Mouse (Mus musculus): Measurements from ENCODE around the gene Cpm. TPM values are rescaled to one million over a fixed set of nuclear protein-coding genes. Genes with fewer than 3 reads are reported as not detected.

Cpm gene
- polyA plus RNA-seq, 1 experiment from 2014 or later, result 31.2 TPM

DNA sequence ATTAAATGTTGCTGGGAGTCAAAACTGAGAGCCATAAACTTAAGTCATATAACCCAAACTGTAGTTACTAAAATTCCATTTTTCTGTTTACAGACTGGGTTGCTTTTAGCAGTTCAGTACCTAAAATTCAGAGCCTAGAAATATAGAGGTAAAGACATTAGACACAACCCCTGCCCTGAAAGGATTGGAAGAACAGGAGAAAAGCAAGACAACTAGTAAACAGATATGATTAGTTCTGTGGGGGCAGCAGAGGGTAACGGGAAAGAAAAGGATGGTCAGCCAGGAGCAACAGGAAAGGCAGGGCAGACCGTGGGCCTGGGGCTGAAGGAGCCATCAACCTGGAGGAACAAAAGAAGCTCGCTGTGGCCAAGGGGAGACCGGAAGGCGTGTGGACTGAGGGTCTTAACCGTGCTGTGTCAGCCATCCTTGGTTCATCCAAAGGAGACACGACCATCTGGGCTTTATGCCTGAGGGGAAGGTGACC is 11.3 kb downstream of the Cpm start:
- 62% methylated on average over 7 of the region's 7 CpGs for WGBS
- H3K36me3 ChIP-seq (ENCODE audit: insufficient read depth, low read length), result no peaks in the 10 kb centered on the region
- no peak overlapping the region for H3K27ac ChIP-seq (ENCODE audit: low read length)
- ATAC-seq (ENCODE audit: low FRiP score, low TSS enrichment), result no peak
- no peaks in the 10 kb centered on the region for H3K27me3 ChIP-seq (ENCODE audit: insufficient read depth, low read length)
- H3K9ac ChIP-seq (replicated peaks; ENCODE audit: low read length), result no peak overlapping the region; the same call in 1 of the 2 replicates
- H3K4me2 ChIP-seq (replicated peaks; ENCODE audit: low read depth, low read length), result no peak overlapping the region
- no peaks in the 10 kb centered on the region for H3K9me3 ChIP-seq (ENCODE audit: low read length)
- peaks cover 16% of the 10 kb centered on the region for H3K4me1 ChIP-seq (ENCODE audit: insufficient read depth, low read length)
- no peak overlapping the region for H3K4me3 ChIP-seq (ENCODE audit: low read length)

DNA sequence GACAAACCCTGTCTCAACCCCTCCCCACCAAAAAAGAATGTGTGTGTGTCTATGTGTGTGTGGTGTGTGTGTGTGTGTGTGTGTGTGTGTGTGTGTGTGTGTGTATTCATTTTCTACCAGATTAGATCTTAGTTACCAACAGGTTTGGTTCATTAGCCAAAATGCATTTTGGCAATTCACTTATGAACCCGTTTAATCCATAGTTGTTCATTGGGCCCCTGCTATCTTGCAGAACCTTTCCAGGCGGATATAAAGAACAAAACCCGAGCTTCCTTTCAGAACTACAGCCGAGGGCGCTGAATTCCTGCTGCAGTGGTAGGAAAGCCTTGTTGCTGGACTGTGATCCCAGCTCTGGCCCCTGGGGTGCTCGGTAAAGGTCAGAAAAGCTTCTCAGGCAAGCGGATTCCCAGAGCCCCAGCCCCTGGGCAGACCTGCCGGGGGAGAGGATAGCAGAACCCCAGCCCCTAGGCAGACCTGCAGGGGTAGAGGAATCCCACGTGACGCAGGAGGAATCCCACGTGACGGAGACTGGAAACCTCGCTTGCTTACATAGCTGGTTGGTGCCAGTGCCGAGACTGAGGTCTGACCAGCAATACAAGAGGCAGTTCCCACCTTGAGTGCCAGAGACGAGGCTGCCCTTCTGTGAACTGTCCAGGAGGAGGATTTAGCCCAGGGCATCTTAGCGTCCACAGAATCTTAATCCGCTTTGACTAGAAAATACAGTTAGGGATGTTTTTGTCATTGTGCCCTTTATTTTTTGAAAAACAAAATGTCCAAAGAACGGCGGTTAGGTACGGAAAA is 12.3 kb downstream of the Cpm start:
- H3K27ac ChIP-seq (ENCODE audit: low read length), result no peak overlapping the region
- ATAC-seq (ENCODE audit: low FRiP score, low TSS enrichment), result no peak
- H3K4me2 ChIP-seq (replicated peaks; ENCODE audit: low read depth, low read length), result no peak overlapping the region
- peaks cover 18% of the 10 kb centered on the region for H3K4me1 ChIP-seq (ENCODE audit: insufficient read depth, low read length)
- H3K9me3 ChIP-seq (ENCODE audit: low read length), result no peaks in the 10 kb centered on the region
- 65% methylated on average over 20 of the region's 20 CpGs for WGBS
- no peaks in the 10 kb centered on the region for H3K36me3 ChIP-seq (ENCODE audit: insufficient read depth, low read length)
- H3K27me3 ChIP-seq (ENCODE audit: insufficient read depth, low read length), result no peaks in the 10 kb centered on the region
- H3K9ac ChIP-seq (replicated peaks; ENCODE audit: low read length), result no peak overlapping the region
- no peak overlapping the region for H3K4me3 ChIP-seq (ENCODE audit: low read length)

DNA sequence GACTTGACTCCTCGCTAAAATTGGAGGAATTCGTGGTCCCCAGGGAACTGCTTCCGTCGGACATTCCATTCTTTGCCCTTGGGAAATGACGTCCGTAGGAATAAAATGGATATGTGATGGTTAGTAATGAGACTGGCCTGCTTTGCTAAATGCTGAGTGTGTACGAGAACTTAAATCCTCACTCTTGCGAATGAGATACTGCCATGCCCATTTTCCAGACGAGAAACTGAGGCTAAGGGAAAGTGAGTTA is 12.8 kb downstream of the Cpm start:
- ATAC-seq (ENCODE audit: low FRiP score, low TSS enrichment), result no peak
- WGBS, result 86% methylated on average over 9 of the region's 9 CpGs
- no peak overlapping the region for H3K4me3 ChIP-seq (ENCODE audit: low read length)
- H3K27ac ChIP-seq (ENCODE audit: low read length), result no peak overlapping the region
- no peak overlapping the region for H3K9ac ChIP-seq (replicated peaks; ENCODE audit: low read length)
- peaks cover 23% of the 10 kb centered on the region for H3K4me1 ChIP-seq (ENCODE audit: insufficient read depth, low read length)
- H3K4me2 ChIP-seq (replicated peaks; ENCODE audit: low read depth, low read length), result no peak overlapping the region
- no peaks in the 10 kb centered on the region for H3K27me3 ChIP-seq (ENCODE audit: insufficient read depth, low read length)
- no peaks in the 10 kb centered on the region for H3K9me3 ChIP-seq (ENCODE audit: low read length)
- H3K36me3 ChIP-seq (ENCODE audit: insufficient read depth, low read length), result no peaks in the 10 kb centered on the region

DNA sequence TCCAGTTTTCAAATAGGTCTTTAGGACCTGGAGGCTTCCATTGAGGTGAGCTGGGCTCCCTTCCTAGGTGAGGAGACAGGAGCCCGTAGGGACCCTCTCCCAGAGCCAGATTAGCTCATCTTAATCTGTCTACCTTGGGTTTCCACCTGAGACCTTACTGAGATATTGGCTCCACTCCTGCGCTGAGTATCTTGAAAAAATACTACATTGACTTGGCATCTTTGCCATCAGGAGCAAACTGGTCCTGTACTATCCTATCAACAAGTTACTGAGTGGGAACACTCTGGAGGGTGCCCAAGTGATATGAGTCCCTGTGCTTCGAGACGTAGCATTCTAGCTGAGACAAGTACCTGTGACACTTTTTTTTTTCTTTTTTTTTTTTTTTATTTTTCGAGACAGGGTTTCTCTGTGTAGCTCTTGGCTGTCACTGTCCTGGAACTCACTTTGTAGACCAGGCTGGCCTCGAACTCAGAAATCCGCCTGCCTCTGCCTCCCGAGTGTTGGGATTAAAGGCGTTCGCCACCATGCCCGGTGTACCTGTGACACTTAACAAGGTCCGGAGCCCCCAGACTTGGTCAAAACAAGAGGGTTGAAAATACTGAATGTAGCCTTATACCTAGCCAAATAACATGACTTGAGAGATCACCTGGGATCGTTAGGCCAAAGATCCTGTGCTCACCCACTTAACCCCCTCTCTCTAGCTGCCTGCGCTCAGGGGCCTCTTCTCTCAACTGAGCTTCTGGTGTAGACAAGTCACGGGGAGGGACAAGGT is 13.4 kb downstream of the Cpm start:
- H3K4me1 ChIP-seq (ENCODE audit: insufficient read depth, low read length), result peaks cover 29% of the 10 kb centered on the region
- no peaks in the 10 kb centered on the region for H3K9me3 ChIP-seq (ENCODE audit: low read length)
- no peaks in the 10 kb centered on the region for H3K36me3 ChIP-seq (ENCODE audit: insufficient read depth, low read length)
- no peak overlapping the region for H3K4me2 ChIP-seq (replicated peaks; ENCODE audit: low read depth, low read length)
- H3K9ac ChIP-seq (replicated peaks; ENCODE audit: low read length), result no peak overlapping the region
- H3K4me3 ChIP-seq (ENCODE audit: low read length), result no peak overlapping the region
- H3K27ac ChIP-seq (ENCODE audit: low read length), result no peak overlapping the region
- WGBS, result 95% methylated on average over 15 of the region's 15 CpGs
- no peak for ATAC-seq (ENCODE audit: low FRiP score, low TSS enrichment)
- H3K27me3 ChIP-seq (ENCODE audit: insufficient read depth, low read length), result no peaks in the 10 kb centered on the region

DNA sequence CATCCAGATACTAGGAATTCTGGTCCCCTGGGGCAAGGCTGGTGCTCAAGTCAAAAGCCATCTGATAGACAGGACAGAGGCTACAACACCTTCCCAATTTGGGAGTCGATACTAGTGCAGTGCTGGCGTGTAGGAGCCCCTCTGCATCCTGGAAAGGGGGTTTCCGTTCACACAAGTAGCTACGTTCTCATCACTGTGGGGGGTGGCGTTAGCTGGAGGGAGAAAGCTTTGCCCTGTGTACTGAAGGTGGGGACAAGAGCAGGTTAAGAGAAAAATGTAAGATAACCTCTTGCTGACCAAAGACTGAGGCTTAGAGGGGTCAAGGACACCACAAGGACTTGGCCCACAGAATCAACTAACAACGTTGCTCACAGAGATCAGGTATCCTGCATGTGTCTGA is 14.0 kb downstream of the Cpm start:
- Histone ChIP-seq H3K9me3 (ENCODE audit: low read length) (no peaks in the 10 kb centered on the region), H3K9ac (replicated peaks; ENCODE audit: low read length) (no peak overlapping the region), H3K36me3 (ENCODE audit: insufficient read depth, low read length) (no peaks in the 10 kb centered on the region), H3K27ac (ENCODE audit: low read length) (no peak overlapping the region), H3K4me2 (replicated peaks; ENCODE audit: low read depth, low read length) (no peak overlapping the region), H3K27me3 (ENCODE audit: insufficient read depth, low read length) (no peaks in the 10 kb centered on the region), H3K4me3 (ENCODE audit: low read length) (no peak overlapping the region), H3K4me1 (ENCODE audit: insufficient read depth, low read length) (peaks cover 29% of the 10 kb centered on the region)
- ATAC-seq (ENCODE audit: low FRiP score, low TSS enrichment), result no peak
- 76% methylated on average over 6 of the region's 6 CpGs for whole genome bisulfite sequencing

DNA sequence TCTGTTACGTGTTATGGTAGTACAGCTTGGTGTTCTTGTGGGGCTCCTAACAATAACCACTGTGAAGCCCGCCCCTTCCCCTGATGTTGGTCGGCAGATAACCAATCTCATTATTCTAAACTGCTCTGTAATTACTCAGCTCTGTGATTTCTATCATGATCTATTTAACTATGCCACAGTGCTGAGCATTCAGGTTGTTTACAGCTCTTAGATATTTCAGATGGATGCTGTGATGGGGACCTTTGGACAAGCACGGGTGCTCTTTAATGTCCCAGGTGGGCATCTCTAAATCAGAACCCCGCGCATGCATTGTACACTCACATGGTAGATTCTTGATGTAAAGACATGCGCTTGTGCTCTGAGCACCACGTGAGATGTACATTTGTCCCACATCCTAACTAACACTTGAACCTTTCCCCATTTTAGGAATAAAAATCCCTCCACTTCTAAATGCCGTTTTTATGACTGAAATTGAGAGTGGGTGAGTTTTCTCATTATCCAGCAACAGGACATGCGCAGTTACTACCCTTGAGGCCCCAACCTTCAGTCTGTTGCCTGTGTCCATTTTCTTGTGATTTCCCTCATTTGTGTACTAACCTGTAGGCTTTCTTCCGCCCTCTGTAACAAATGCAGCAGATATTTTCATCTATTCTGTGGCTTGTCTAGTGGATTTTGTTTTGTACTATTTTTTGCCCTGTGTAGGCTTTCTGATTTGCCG is 14.6 kb downstream of the Cpm start:
- H3K4me1 ChIP-seq (ENCODE audit: insufficient read depth, low read length), result peaks cover 29% of the 10 kb centered on the region
- H3K9me3 ChIP-seq (ENCODE audit: low read length), result no peaks in the 10 kb centered on the region
- H3K27ac ChIP-seq (ENCODE audit: low read length), result no peak overlapping the region
- no peaks in the 10 kb centered on the region for H3K27me3 ChIP-seq (ENCODE audit: insufficient read depth, low read length)
- H3K9ac ChIP-seq (replicated peaks; ENCODE audit: low read length), result no peak overlapping the region
- WGBS, result 72% methylated on average over 12 of the region's 12 CpGs
- no peak overlapping the region for H3K4me3 ChIP-seq (ENCODE audit: low read length)
- H3K4me2 ChIP-seq (replicated peaks; ENCODE audit: low read depth, low read length), result no peak overlapping the region
- H3K36me3 ChIP-seq (ENCODE audit: insufficient read depth, low read length), result no peaks in the 10 kb centered on the region
- no peak for ATAC-seq (ENCODE audit: low FRiP score, low TSS enrichment)

DNA sequence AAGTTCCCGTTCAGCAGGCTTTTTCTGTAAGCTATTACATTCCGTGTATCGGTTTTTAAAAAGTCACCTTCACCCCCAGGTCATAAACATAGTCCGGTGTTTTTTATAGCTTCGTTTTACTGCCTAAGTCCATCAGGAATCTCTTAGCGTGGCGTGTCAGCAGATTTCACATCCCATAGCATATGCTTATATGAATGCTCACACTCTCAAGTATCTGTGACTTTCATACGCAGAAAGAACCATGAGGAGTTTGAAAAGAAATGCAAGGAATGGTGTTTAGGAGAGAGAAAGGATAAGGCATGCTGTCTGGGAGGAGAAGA is 15.1 kb downstream of the Cpm start:
- no peak overlapping the region for H3K4me2 ChIP-seq (replicated peaks; ENCODE audit: low read depth, low read length)
- no peaks in the 10 kb centered on the region for H3K9me3 ChIP-seq (ENCODE audit: low read length)
- no peak overlapping the region for H3K9ac ChIP-seq (replicated peaks; ENCODE audit: low read length)
- 31% methylated on average over 8 of the region's 8 CpGs for WGBS
- H3K27ac ChIP-seq (ENCODE audit: low read length), result no peak overlapping the region
- no peak overlapping the region for H3K4me3 ChIP-seq (ENCODE audit: low read length)
- no peaks in the 10 kb centered on the region for H3K36me3 ChIP-seq (ENCODE audit: insufficient read depth, low read length)
- H3K27me3 ChIP-seq (ENCODE audit: insufficient read depth, low read length), result no peaks in the 10 kb centered on the region
- ATAC-seq (ENCODE audit: low FRiP score, low TSS enrichment), result no peak
- H3K4me1 ChIP-seq (ENCODE audit: insufficient read depth, low read length), result peaks cover 29% of the 10 kb centered on the region

DNA sequence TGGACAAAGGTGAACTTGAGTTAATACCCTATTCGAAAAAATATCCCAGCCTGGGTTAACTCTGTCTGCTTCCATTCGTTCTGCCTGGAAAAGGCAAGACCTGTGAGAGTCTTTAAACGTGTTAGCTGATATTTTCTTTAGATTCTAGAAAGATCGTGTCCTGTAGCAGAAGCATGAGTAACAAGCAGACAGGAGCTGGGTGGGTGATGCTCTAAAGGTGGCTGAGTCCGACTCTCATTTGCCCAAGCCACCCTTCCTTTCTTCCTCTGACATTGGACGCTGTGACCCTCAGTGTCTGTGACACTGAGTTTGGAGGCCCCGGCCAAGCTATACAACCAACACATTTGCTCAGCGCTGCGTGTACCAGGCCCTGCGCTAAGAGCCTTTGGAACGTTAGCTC is 15.5 kb downstream of the Cpm start:
- no peaks in the 10 kb centered on the region for H3K27me3 ChIP-seq (ENCODE audit: insufficient read depth, low read length)
- H3K4me3 ChIP-seq (ENCODE audit: low read length), result no peak overlapping the region
- no peaks in the 10 kb centered on the region for H3K36me3 ChIP-seq (ENCODE audit: insufficient read depth, low read length)
- peaks cover 29% of the 10 kb centered on the region for H3K4me1 ChIP-seq (ENCODE audit: insufficient read depth, low read length)
- no peak for ATAC-seq (ENCODE audit: low FRiP score, low TSS enrichment)
- H3K9ac ChIP-seq (replicated peaks; ENCODE audit: low read length), result no peak overlapping the region
- WGBS, result 74% methylated on average over 11 of the region's 11 CpGs
- H3K27ac ChIP-seq (ENCODE audit: low read length), result no peak overlapping the region
- no peaks in the 10 kb centered on the region for H3K9me3 ChIP-seq (ENCODE audit: low read length)
- H3K4me2 ChIP-seq (replicated peaks; ENCODE audit: low read depth, low read length), result no peak overlapping the region

DNA sequence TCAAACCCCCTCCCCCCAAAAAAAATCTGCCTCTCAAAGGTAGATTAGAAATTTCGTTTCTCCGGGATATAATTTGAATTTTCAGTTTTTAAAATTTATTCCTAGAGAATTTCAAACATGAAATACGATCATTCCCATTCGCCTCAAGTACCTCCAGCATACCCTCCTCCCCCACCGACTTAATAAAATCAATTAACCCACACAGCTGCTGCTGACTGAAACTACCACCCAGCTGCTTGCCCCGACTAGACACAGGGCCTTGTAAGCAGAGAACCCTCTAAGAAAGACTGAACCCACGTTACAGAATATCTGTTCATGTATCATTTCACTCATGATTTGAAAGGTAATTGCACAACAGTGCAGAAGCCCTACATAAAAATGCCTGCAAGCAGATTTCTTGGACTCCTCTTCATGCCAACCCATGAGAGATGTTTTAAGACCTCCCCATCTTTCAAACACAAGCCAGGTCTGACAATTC is 16.2 kb downstream of the Cpm start:
- WGBS, result 55% methylated on average over 7 of the region's 7 CpGs
- H3K4me2 ChIP-seq (replicated peaks; ENCODE audit: low read depth, low read length), result no peak overlapping the region
- no peak for ATAC-seq (ENCODE audit: low FRiP score, low TSS enrichment)

More for the DNA sequence above, 16.2 kb downstream of the Cpm start:
- Histone ChIP-seq H3K4me3 (ENCODE audit: low read length) (no peak overlapping the region), H3K9ac (replicated peaks; ENCODE audit: low read length) (no peak overlapping the region), H3K27me3 (ENCODE audit: insufficient read depth, low read length) (no peaks in the 10 kb centered on the region), H3K9me3 (ENCODE audit: low read length) (no peaks in the 10 kb centered on the region), H3K36me3 (ENCODE audit: insufficient read depth, low read length) (no peaks in the 10 kb centered on the region), H3K27ac (ENCODE audit: low read length) (no peak overlapping the region), H3K4me1 (ENCODE audit: insufficient read depth, low read length) (peaks cover 23% of the 10 kb centered on the region)

Data from kidney, embryonic 16.5 days (tissue).